Mouse (Mus musculus) hindbrain, embryonic 16.5 days (tissue): ENCODE measurements around the gene Tmem177. TPM values are rescaled to one million over a fixed set of nuclear protein-coding genes. Genes with fewer than 3 reads are reported as not detected.

Experiments used
- ATAC-seq: fragments of 200-750 bp; cut with Nextera tagmentation; 2 replicates; pipeline ENCODE4 v1.8.0; 2017; ENCODE audit warnings: moderate TSS enrichment, moderate library complexity
- H3K27ac ChIP-seq: fragments of 300-500 bp; sonication (generic); 2 replicates; pipeline ENCODE4 v1.5.1; 2014; ENCODE audit warnings: low read depth, mild to moderate bottlenecking, control low read depth, low read length, moderate library complexity
- H3K27me3 ChIP-seq: fragments of 300-500 bp; sonication (generic); replicated peaks from 2 replicates; pipeline ENCODE4 v1.6.1; 2014; ENCODE audit warnings: low read length; ENCODE audit not compliant: control insufficient read depth, insufficient read depth
- H3K36me3 ChIP-seq: fragments of 300-500 bp; sonication (generic); 2 replicates; pipeline ENCODE4 v1.6.1; 2014; ENCODE audit warnings: mild to moderate bottlenecking, low read length, moderate library complexity, mixed read lengths; ENCODE audit not compliant: control insufficient read depth, insufficient read depth
- H3K4me1 ChIP-seq: fragments of 300-500 bp; sonication (generic); 2 replicates; pipeline ENCODE4 v1.6.1; 2014; ENCODE audit warnings: low read depth, low read length; ENCODE audit not compliant: control insufficient read depth, insufficient read depth
- H3K4me2 ChIP-seq: fragments of 300-500 bp; sonication (generic); 2 replicates; pipeline ENCODE4 v1.6.1; 2014; ENCODE audit warnings: mild to moderate bottlenecking, low read length, control low read depth, moderate library complexity
- H3K4me3 ChIP-seq: fragments of 300-500 bp; sonication (generic); 2 replicates; pipeline ENCODE4 v1.5.1; 2014; ENCODE audit warnings: mild to moderate bottlenecking, low read length, control low read depth, moderate library complexity
- H3K9ac ChIP-seq: fragments of 300-500 bp; sonication (generic); 2 replicates; pipeline ENCODE4 v1.6.1; 2014; ENCODE audit warnings: low read depth, mild to moderate bottlenecking, control low read depth, low read length, moderate library complexity
- H3K9me3 ChIP-seq: fragments of 300-500 bp; sonication (generic); 2 replicates; pipeline ENCODE4 v1.6.1; 2014; ENCODE audit warnings: mild to moderate bottlenecking, low read length, moderate library complexity; ENCODE audit not compliant: control insufficient read depth
- WGBS: fragments of 180-500 bp; shearing (Covaris S2); extraction: QIAGEN DNeasy Blood & Tissue Kit; methylation state at CpG from one replicate; pipeline ENCODE4 v1.1.7; 2014; 5-methylcytosine and 5-hydroxymethylcytosine counted together
- polyA plus RNA-seq: library from polyadenylated mRNA; unstranded; fragments of >200 nt; fragmentation: Nextera tagmentation; extraction: Ambion mirVana; gene quantifications from 2 replicates; pipeline ENCODE4 v1.2.1, GENCODE M21; 2015

The Tmem177 gene
- polyA plus RNA-seq, 1 experiment from 2014 or later, result 6.6 TPM

GRCm38 (mm10) chr1:119893600-119893999, 19.4 kb downstream of the Tmem177 start:
- Histone ChIP-seq H3K27me3 (no peaks in the 10 kb centered on the region), H3K4me3 (no peak overlapping the region), H3K4me1 (no peaks in the 10 kb centered on the region; the same call in 1 of the 2 replicates), H3K27ac (no peak overlapping the region), H3K36me3 (no peaks in the 10 kb centered on the region), H3K4me2 (no peak overlapping the region), H3K9me3 (no peaks in the 10 kb centered on the region), H3K9ac (no peak overlapping the region)
- WGBS, result 90% methylated on average over 3 of the region's 3 CpGs
- no peak for ATAC-seq

GRCm38 (mm10) chr1:119892933-119893332, 20.1 kb downstream of the Tmem177 start:
- Histone ChIP-seq H3K4me1 (no peaks in the 10 kb centered on the region; the same call in 1 of the 2 replicates), H3K9ac (no peak overlapping the region), H3K27ac (no peak overlapping the region), H3K27me3 (no peaks in the 10 kb centered on the region), H3K4me2 (no peak overlapping the region), H3K36me3 (no peaks in the 10 kb centered on the region), H3K4me3 (no peak overlapping the region), H3K9me3 (no peaks in the 10 kb centered on the region)
- WGBS, result 72% methylated on average over 6 of the region's 6 CpGs
- no peak for ATAC-seq

GRCm38 (mm10) chr1:119891865-119892264, 21.1 kb downstream of the Tmem177 start:
- Histone ChIP-seq H3K9ac (no peak overlapping the region), H3K4me2 (no peak overlapping the region), H3K27me3 (no peaks in the 10 kb centered on the region), H3K4me3 (no peak overlapping the region), H3K9me3 (no peaks in the 10 kb centered on the region), H3K27ac (no peak overlapping the region), H3K36me3 (no peaks in the 10 kb centered on the region), H3K4me1 (no peaks in the 10 kb centered on the region; the same call in 1 of the 2 replicates)
- WGBS, result 62% methylated on average over 4 of the region's 4 CpGs
- no peak for ATAC-seq

GRCm38 (mm10) chr1:119891149-119891548, 21.9 kb downstream of the Tmem177 start:
- no peak overlapping the region for H3K4me3 ChIP-seq
- H3K27me3 ChIP-seq, result no peaks in the 10 kb centered on the region
- 91% methylated on average over 9 of the region's 9 CpGs for WGBS
- H3K9ac ChIP-seq, result no peak overlapping the region
- no peaks in the 10 kb centered on the region for H3K9me3 ChIP-seq
- no peaks in the 10 kb centered on the region; the same call in 1 of the 2 replicates for H3K4me1 ChIP-seq
- no peak overlapping the region for H3K4me2 ChIP-seq
- H3K27ac ChIP-seq, result no peak overlapping the region
- ATAC-seq, result no peak
- H3K36me3 ChIP-seq, result no peaks in the 10 kb centered on the region

- Histone ChIP-seq H3K9me3 (no peaks in the 10 kb centered on the region), H3K36me3 (no peaks in the 10 kb centered on the region), H3K4me2 (no peak overlapping the region), H3K4me1 (no peaks in the 10 kb centered on the region), H3K9ac (no peak overlapping the region), H3K27ac (no peak overlapping the region), H3K4me3 (no peak overlapping the region), H3K27me3 (no peaks in the 10 kb centered on the region)
- ATAC-seq, result no peak
- 84% methylated on average over 16 of the region's 16 CpGs for WGBS
These were observed 23.7 kb downstream of the Tmem177 start for GRCm38 (mm10) chr1:119889347-119889746.

GRCm38 (mm10) chr1:119886320-119886719, 26.7 kb downstream of the Tmem177 start:
- Histone ChIP-seq H3K4me1 (no peaks in the 10 kb centered on the region), H3K27ac (no peak overlapping the region), H3K4me2 (no peak overlapping the region), H3K36me3 (no peaks in the 10 kb centered on the region), H3K9ac (no peak overlapping the region), H3K27me3 (no peaks in the 10 kb centered on the region), H3K4me3 (no peak overlapping the region), H3K9me3 (no peaks in the 10 kb centered on the region)
- ATAC-seq, result no peak
- 64% methylated on average over 7 of the region's 7 CpGs for WGBS

GRCm38 (mm10) chr1:119884272-119884671, 28.7 kb downstream of the Tmem177 start:
- ATAC-seq, result no peak
- H3K4me2 ChIP-seq, result no peak overlapping the region
- no peaks in the 10 kb centered on the region for H3K27me3 ChIP-seq
- no peak overlapping the region for H3K4me3 ChIP-seq
- H3K27ac ChIP-seq, result no peak overlapping the region
- no peak overlapping the region for H3K9ac ChIP-seq
- H3K4me1 ChIP-seq, result peaks cover 3% of the 10 kb centered on the region; the same call in 1 of the 2 replicates
- H3K9me3 ChIP-seq, result no peaks in the 10 kb centered on the region
- H3K36me3 ChIP-seq, result no peaks in the 10 kb centered on the region
- WGBS, result 75% methylated on average over 3 of the region's 3 CpGs

GRCm38 (mm10) chr1:119878909-119879308, 34.1 kb downstream of the Tmem177 start:
- no peaks in the 10 kb centered on the region for H3K27me3 ChIP-seq
- no peaks in the 10 kb centered on the region for H3K9me3 ChIP-seq
- no peak overlapping the region for H3K9ac ChIP-seq
- WGBS, result 49% methylated on average over 7 of the region's 7 CpGs
- H3K36me3 ChIP-seq, result no peaks in the 10 kb centered on the region
- peaks cover 8% of the 10 kb centered on the region for H3K4me1 ChIP-seq
- no peak overlapping the region for H3K4me2 ChIP-seq
- no peak overlapping the region for H3K4me3 ChIP-seq
- peak; percentile 91 for ATAC-seq
- peak overlapping the region; percentile 61; the same call in 1 of the 2 replicates for H3K27ac ChIP-seq

GRCm38 (mm10) chr1:119877469-119877868, 35.5 kb downstream of the Tmem177 start:
- Histone ChIP-seq H3K4me2 (no peak overlapping the region), H3K36me3 (no peaks in the 10 kb centered on the region), H3K9me3 (no peaks in the 10 kb centered on the region), H3K27ac (no peak overlapping the region), H3K4me1 (peaks cover 8% of the 10 kb centered on the region), H3K27me3 (no peaks in the 10 kb centered on the region), H3K9ac (no peak overlapping the region), H3K4me3 (no peak overlapping the region)
- no peak for ATAC-seq
- WGBS, result 94% methylated on average over 4 of the region's 4 CpGs
